Mouse (Mus musculus) neural tube, embryonic 10.5 days (tissue): ENCODE data around the gene Kyat1.
A peak's percentile ranks its signal among the peaks of the same experiment; 100 is the strongest.

ENCODE experiments used
- DNase-seq: peaks from one replicate; pipeline ENCODE4 v3.0.0-alpha.2; 2017; ENCODE audit warnings: low spot score; ENCODE audit errors: extremely low spot score

Gene Kyat1

GRCm38 (mm10) chr2:30205629-30206357 lies at the start of gene Kyat1:
Kyat1 (minus strand) TSS chr2:30205847.
- DNase-seq, result peak; percentile 90

DNA sequence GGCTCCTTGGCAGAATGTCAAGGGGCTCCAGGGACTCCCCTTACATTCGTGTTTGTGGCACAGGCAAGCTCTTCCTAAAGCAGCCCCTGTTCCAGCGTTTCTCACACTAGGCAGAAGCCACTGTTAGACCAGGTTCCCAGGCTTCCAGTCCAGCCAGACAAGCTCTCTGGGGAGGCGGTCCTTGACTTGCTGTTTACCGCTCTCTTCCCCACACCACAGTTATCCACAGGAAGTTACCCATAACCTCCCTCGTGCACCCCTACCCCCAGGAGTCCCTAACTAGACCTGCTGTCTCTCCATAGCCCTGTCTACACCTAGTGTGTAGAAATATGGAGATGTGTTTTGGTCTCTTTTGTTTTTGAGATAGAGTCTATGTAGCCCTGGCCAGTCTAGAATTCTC lies 48.2 kb upstream of the Kyat1 start:
- DNase-seq, result no peak

GRCm38 (mm10) chr2:30252521-30252920 lies 46.9 kb upstream of the Kyat1 start:
- no peak for DNase-seq

- DNase-seq, result no peak
These were observed 45.9 kb upstream of the Kyat1 start for GRCm38 (mm10) chr2:30251417-30252104.

DNA sequence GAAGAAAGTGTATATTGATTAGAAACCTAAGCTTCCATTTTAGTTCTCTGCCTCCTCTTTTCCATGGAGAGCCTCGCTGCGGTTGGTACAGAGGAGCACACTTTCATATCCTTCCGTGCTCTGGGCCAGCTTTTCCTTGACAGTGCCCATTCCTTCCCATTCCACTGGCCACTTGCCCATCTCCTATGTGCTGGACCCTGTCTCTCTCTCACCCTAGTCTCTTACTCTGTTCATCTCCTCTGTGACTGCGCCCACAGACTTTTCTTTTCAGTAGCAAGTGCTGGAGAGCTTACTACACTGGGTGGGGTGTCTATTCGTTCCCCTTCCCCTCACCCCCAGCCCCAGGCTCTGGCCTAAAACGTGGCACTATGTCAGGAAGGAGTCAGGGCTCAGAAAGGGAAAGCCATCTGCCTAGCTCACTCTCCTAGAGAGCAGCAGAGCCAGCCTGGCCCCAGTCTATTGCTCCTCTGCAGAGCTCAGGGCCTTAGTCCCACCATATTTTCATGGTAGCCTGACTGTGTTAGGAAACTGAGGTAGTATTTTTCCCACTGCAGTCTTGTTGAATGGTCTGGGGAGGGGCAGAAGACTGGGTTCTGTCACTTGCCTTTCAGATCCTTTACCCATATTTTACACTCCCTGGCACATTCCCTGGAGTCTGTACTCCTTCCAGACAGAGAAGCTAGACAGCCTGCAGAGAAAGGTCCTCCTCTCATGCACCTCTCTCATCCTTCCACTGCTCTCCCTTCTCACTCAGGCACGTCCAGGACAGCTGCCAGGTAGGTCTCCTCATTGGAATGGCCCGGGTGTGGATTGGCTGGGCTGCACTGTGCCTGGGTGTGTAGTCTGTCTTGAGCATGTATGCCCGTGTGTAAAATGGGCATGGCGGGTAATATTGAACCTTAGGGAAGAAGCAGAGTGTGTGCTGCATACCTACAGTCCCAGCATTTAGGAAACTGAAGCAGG lies 44.8 kb upstream of the Kyat1 start:
- DNase-seq, result no peak

DNA sequence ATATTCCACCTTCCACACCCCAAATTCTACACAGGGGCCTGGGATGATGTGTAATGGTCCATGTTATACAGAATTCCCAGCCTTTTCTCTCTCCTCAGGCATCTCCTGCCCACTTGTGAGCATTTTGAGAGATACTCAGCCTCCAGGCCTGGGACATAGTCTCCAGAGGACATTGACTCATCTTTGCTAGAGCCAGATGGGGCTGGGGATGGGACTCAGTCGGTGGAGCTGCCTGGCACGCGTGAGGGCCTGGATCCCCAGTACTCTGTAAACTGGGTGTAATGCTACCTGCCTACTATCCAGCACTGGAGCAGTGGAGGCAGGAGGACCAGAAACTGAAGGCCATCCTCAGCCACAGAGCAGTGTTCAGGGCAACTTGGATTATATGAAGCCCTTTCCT lies 43.5 kb upstream of the Kyat1 start:
- no peak for DNase-seq

- DNase-seq, result no peak
These were observed 42.0 kb upstream of the Kyat1 start for GRCm38 (mm10) chr2:30247681-30248080.

DNA sequence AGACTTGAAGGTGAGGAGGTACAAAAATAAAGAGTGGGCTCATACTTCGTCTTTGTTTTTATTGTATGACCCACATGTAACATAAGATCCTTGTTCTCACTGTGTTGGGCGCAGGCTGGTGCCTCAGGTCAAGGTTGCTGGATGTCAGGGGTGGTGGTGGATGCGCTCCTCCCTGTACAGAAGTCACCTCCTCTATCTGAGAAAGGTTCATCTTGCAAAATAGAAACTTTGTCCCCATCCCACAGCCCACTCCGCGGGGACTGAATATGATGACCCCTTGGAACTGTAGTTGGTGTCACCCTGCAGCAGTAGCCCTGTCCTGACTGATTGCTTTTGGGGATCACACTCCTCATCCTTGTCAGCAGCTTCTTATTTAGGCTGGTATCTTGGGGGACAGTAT lies 41.4 kb upstream of the Kyat1 start:
- no peak for DNase-seq

DNA sequence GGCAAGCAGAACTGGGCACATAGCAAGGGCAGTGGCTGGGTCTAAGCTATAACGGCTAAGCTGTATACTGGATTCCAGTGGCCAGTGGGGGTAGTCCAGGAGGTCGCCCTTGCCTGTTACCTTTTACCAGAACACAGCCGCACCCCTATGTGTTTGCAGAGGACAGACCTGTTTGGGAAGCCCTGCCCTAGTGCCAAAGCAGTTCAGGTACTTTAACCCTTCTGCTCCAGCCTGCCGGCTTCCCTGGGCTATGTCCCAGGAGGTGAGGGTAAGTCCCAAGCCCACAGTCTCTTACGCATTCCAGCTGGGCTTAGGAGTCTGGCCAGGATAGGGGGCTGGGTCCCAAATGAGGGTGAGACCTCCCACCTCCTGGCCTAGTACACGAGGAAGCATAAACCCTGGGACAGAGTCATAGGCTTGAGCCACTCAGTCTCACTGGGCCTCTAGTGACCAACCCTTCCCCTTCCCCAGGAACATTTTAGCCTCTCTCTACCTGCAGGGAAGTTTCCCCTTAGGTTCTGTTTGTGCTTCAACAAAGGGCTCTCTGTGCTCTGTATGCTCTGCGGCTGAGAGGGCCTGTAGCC lies 39.0 kb upstream of the Kyat1 start:
- no peak for DNase-seq

GRCm38 (mm10) chr2:30243391-30243790 lies 37.7 kb upstream of the Kyat1 start:
- no peak for DNase-seq

GRCm38 (mm10) chr2:30242509-30242908 lies 36.9 kb upstream of the Kyat1 start:
- DNase-seq, result peak; percentile 42

GRCm38 (mm10) chr2:30240267-30240666 lies 34.6 kb upstream of the Kyat1 start, which contains the start of gene Gm28035:
Gm28035 (plus strand) TSS chr2:30240567.
- no peak for DNase-seq

DNA sequence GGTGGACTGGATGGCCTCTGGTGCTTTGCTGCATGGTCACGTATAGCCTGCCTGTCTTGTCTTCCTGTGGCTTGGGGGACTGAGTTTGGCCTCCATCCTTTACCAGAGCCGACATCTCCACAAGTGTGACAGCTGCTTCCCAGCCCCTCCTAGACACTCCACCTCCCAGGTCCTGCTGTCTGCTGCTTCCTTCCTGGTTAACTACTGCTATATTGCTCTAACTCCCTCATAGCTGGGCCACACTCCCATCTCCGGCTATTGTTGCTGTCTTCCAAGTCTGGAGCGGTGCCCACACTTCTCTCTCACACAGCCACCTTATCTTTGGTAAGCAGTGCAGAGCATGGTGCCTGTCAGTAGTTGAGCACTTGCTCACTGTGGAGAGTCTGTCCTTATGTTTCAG lies 34.1 kb upstream of the Kyat1 start:
- no peak for DNase-seq

DNA sequence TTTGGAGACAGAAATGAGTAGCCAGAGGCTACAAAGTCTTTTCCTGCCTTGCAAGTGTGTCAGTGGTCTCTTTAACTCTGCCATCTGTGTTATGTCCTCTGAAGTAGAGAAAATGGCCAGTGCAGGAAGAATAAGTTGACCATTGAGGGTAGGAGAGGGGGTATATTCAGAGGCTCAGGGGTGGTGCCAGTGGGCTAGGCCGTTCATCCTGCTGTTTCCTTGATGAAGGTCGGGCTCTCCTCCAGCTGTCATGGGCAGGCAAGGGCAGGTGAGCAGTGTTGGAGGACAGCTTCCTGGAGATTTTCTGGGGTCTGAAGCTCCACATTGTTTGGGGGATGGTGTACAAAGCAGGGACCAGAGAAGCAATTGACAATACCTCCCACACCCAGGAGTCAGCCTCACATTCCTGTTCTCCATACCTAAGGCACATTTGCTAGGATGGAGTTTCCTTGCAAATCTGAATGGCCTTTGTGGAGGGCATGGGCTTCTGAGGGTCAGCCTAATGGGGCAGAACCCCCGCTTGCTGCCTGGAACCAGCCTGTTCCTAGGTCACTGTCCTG lies 33.3 kb upstream of the Kyat1 start:
- no peak for DNase-seq

DNA sequence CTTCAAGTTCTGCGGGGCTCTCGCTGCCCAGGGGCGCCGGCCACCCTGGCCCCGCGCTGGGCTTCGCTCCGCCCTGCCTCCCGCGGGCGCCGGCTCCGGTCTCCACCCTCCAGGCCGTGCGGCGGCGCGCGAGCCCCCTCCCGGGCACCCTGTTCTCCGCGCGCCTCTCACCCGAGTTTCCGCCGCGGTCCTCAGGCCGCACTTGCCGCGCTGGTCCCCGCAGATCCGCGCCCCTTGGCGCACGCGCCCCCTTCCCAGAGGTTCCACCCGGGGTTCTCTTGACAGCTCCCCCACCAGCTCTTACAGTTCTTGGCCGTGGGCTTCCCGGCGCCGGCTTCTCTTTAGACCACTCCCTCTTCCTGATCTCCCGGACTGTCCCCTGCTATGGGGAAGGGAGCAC lies 32.2 kb upstream of the Kyat1 start:
- no peak for DNase-seq

GRCm38 (mm10) chr2:30237199-30237880 lies 31.7 kb upstream of the Kyat1 start, which contains the start of gene Lrrc8a:
Lrrc8a (plus strand) TSS chr2:30237715.
- peak; percentile 100 for DNase-seq

DNA sequence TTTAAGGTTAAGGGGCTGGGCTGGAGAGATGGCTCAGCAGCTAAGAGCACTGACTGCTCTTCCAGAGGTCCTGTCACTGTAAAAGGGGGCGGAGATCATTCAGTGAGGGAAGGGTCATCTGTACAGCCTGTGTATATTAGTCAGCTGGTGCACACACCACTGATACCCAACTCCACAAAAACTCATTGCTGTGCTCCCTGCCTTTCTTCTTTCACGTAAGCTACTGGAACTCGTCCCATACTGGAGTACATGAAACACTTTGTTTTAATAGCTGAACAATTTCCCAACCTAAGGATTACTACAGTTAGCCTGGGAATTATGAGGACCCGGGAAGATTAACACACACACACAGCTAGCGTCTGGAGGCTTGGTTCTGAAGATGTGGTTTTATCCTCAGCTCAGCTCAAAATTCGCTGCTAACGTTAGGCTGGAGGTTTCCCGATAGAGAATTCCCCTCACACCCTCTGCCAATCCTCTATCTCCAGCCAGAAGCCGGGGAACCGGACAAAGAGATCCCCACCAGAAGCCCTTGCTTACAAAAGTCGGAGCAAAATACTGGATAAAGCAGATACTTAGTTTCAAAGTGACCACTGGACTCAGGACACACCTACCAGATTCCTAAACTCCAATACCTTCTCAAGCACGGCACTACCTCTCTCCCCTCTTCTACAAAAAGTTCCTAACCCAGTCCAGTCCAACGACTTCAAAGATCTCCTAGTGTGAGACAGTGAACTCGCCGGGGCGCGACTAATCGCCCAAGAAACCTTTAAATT lies 31.0 kb upstream of the Kyat1 start:
- DNase-seq, result no peak

DNA sequence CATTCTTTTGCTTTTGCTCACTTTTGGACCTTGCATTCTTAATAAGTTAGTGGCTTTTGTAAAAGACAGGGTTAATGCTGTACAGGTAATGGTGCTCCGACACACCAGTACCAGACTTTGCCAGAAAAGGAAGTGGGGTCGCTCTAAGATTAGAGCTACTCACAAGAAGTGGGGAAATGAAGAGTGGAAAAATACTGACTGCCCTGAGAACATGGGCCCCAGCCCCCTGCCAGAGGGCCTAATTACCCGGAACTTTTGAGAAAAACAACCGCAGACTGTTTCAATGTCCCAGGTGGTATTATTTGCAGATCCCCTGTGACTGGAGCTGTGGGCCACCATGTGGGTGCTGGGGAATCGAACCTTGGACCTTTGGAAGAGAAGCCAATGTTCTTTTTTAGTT lies 29.9 kb upstream of the Kyat1 start:
- no peak for DNase-seq

DNA sequence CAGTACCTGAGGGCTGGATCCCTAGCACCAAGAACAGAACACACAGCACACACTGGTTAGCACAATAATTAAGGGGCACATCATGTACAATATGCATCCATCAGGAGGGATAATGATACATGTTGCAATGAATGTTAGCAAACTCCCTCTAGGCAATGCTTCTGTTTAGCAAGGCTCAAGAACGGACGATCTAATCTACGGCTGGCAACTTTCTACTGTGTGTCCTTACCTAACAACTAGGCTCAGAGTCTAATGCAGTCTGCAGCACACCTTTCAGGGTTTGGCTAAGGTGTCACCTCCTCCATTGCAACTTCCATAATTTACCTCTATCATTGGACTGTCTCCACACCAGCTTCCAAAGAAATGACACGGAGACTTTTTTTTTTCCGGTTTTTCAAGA lies 10.6 kb upstream of the Kyat1 start:
- DNase-seq, result no peak

- no peak for DNase-seq
These were observed 9.8 kb upstream of the Kyat1 start for GRCm38 (mm10) chr2:30215493-30215892.
